Mouse (Mus musculus) midbrain, embryonic 16.5 days (tissue): Measurements from ENCODE around the gene Nat9. TPM values are rescaled to one million over a fixed set of nuclear protein-coding genes. Genes with fewer than 3 reads are reported as not detected.

Experiments used
- ATAC-seq: fragments of 200-750 bp; cut with Nextera tagmentation; 2 replicates; pipeline ENCODE4 v1.8.0; 2017; ENCODE audit warnings: moderate TSS enrichment
- H3K27ac ChIP-seq: fragments of 300-500 bp; sonication (generic); 2 replicates; pipeline ENCODE4 v1.5.1; 2014; ENCODE audit warnings: mild to moderate bottlenecking, low read length, mixed read lengths
- H3K27me3 ChIP-seq: fragments of 300-500 bp; sonication (generic); 2 replicates; pipeline ENCODE4 v1.6.1; 2014; ENCODE audit warnings: low read depth, low read length, mixed read lengths; ENCODE audit not compliant: control insufficient read depth, insufficient read depth
- H3K36me3 ChIP-seq: fragments of 300-500 bp; sonication (generic); 2 replicates; pipeline ENCODE4 v1.6.1; 2014; ENCODE audit warnings: mild to moderate bottlenecking, low read length, moderate library complexity, mixed read lengths; ENCODE audit not compliant: control insufficient read depth, insufficient read depth
- H3K4me1 ChIP-seq: fragments of 300-500 bp; sonication (generic); 2 replicates; pipeline ENCODE4 v1.6.1; 2014; ENCODE audit warnings: mild to moderate bottlenecking, low read length, mixed read lengths; ENCODE audit not compliant: control insufficient read depth, insufficient read depth
- H3K4me2 ChIP-seq: fragments of 300-500 bp; sonication (generic); 2 replicates; pipeline ENCODE4 v1.6.1; 2014; ENCODE audit warnings: mild to moderate bottlenecking, low read length, mixed read lengths
- H3K4me3 ChIP-seq: fragments of 300-500 bp; sonication (generic); 2 replicates; pipeline ENCODE4 v1.5.1; 2014; ENCODE audit warnings: low read depth, mild to moderate bottlenecking, low read length, moderate library complexity, mixed read lengths
- H3K9ac ChIP-seq: fragments of 300-500 bp; sonication (generic); 2 replicates; pipeline ENCODE4 v1.6.1; 2014; ENCODE audit warnings: low read depth, low read length, mixed read lengths
- H3K9me3 ChIP-seq: fragments of 300-500 bp; sonication (generic); replicated peaks from 2 replicates; pipeline ENCODE4 v1.6.1; 2014; ENCODE audit warnings: mild to moderate bottlenecking, low read length, mixed read lengths; ENCODE audit not compliant: control insufficient read depth, poor library complexity, severe bottlenecking
- WGBS: fragments of 180-500 bp; shearing (Covaris S2); extraction: QIAGEN DNeasy Blood & Tissue Kit; methylation state at CpG from one replicate; pipeline ENCODE4 v1.1.7; 2014; 5-methylcytosine and 5-hydroxymethylcytosine counted together
- polyA plus RNA-seq: library from polyadenylated mRNA; unstranded; fragments of >200 nt; fragmentation: Nextera tagmentation; extraction: Ambion mirVana; gene quantifications from 2 replicates; pipeline ENCODE4 v1.2.1, GENCODE M21; 2015

The Nat9 gene
- polyA plus RNA-seq, 1 experiment from 2014 or later, result 23.9 TPM

- Histone ChIP-seq H3K4me1 (peaks cover 10% of the 10 kb centered on the region; the same call in 1 of the 2 replicates), H3K9ac (no peak overlapping the region), H3K9me3 (no peaks in the 10 kb centered on the region), H3K36me3 (no peaks in the 10 kb centered on the region), H3K27ac (0 out of 2 replicates have a peak overlapping the region, but pooled peaks have one; percentile 24), H3K4me2 (no peak overlapping the region), H3K27me3 (no peaks in the 10 kb centered on the region), H3K4me3 (no peak overlapping the region)
- no peak for ATAC-seq
- WGBS, result 59% methylated on average over 24 of the region's 24 CpGs
Observed at GRCm38 (mm10) chr11:115176399-115177190, 11.1 kb downstream of the Nat9 start.

GRCm38 (mm10) chr11:115173549-115174339 lies 13.9 kb downstream of the Nat9 start:
- WGBS, result 12% methylated on average over 16 of the region's 16 CpGs
- no peak overlapping the region for H3K4me3 ChIP-seq
- H3K36me3 ChIP-seq, result no peaks in the 10 kb centered on the region
- H3K4me2 ChIP-seq, result no peak overlapping the region
- H3K27me3 ChIP-seq, result no peaks in the 10 kb centered on the region
- H3K9ac ChIP-seq, result no peak overlapping the region
- no peak overlapping the region for H3K27ac ChIP-seq
- H3K9me3 ChIP-seq, result no peaks in the 10 kb centered on the region
- ATAC-seq, result no peak
- peaks cover 10% of the 10 kb centered on the region; the same call in 1 of the 2 replicates for H3K4me1 ChIP-seq

- H3K36me3 ChIP-seq, result no peaks in the 10 kb centered on the region
- no peak overlapping the region for H3K4me3 ChIP-seq
- H3K27me3 ChIP-seq, result no peaks in the 10 kb centered on the region
- no peaks in the 10 kb centered on the region for H3K9me3 ChIP-seq
- no peak overlapping the region for H3K9ac ChIP-seq
- WGBS, result 25% methylated on average over 4 of the region's 4 CpGs
- peaks cover 10% of the 10 kb centered on the region; the same call in 1 of the 2 replicates for H3K4me1 ChIP-seq
- no peak overlapping the region for H3K4me2 ChIP-seq
- 0 out of 2 replicates have a peak, but pooled peaks have one; percentile 28 for ATAC-seq
- H3K27ac ChIP-seq, result no peak overlapping the region
Observed at GRCm38 (mm10) chr11:115172825-115173287, 14.8 kb downstream of the Nat9 start.

DNA sequence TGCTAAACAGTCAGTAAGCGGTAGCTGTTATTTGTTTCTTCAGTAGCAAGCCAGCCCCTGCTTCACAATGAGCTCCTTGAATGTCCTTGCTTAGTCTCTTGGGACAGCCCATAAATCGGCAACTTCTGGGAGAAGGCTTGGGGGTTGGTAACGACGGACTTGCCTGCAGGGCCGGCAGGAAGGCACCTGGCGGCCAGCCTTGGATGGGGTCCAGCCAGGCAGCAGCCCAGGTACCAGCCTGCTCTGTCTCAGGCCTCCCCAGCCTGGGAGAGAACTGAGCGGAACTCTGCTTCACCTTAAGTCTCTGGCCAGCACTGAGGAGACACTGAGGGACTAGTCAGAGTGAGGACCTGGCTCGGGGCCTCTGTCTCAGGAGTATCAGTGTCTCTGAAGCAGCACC lies 16.5 kb downstream of the Nat9 start:
- H3K4me1 ChIP-seq, result peaks cover 10% of the 10 kb centered on the region; the same call in 1 of the 2 replicates
- 0 out of 2 replicates have a peak, but pooled peaks cover 3% of the 10 kb centered on the region for H3K27me3 ChIP-seq
- H3K4me2 ChIP-seq, result no peak overlapping the region
- H3K4me3 ChIP-seq, result no peak overlapping the region
- ATAC-seq, result no peak
- H3K27ac ChIP-seq, result no peak overlapping the region
- H3K9ac ChIP-seq, result no peak overlapping the region
- no peaks in the 10 kb centered on the region for H3K9me3 ChIP-seq
- no peaks in the 10 kb centered on the region for H3K36me3 ChIP-seq
- 53% methylated on average over 8 of the region's 8 CpGs for WGBS

- 87% methylated on average over 4 of the region's 4 CpGs for WGBS
- Histone ChIP-seq H3K9me3 (no peaks in the 10 kb centered on the region), H3K27me3 (peaks cover 19% of the 10 kb centered on the region; the same call in 1 of the 2 replicates), H3K4me2 (no peak overlapping the region), H3K4me1 (peaks cover 10% of the 10 kb centered on the region), H3K4me3 (no peak overlapping the region), H3K9ac (no peak overlapping the region), H3K27ac (no peak overlapping the region), H3K36me3 (no peaks in the 10 kb centered on the region)
- no peak for ATAC-seq
Observed at GRCm38 (mm10) chr11:115169430-115169829, 18.2 kb downstream of the Nat9 start.

DNA sequence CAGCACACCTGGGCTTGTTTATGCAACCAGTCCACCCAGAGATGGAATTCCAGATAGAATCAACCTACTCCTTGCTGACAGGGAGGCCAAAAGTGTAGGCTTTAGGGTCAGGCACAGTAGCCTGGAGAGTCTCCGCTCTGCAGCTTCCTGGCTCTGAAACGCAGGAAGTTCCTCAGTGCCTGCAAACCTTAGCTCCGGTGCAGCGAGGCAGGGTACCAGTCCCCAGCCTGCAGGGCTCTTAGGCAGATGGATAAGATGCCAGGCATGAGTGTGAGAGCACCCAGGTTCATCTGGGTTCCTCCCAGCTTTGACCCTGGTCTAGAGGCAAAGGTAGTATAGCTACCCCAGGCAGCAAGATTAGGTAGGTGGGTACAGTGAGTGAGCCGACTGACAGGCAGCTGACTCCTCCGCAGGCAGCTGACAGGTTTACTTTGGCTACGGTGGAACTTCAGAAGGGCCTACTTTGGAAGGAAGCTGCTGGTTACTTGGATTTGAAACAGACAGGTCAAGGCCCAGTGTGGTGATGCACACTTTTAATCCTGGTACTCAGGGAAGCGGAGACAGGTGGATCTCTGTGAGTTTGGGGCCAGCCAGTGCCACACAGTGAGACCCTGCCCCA lies 19.9 kb downstream of the Nat9 start:
- peaks cover 17% of the 10 kb centered on the region for H3K4me1 ChIP-seq
- H3K27ac ChIP-seq, result no peak overlapping the region
- peaks cover 28% of the 10 kb centered on the region for H3K27me3 ChIP-seq
- no peak overlapping the region for H3K4me3 ChIP-seq
- no peak for ATAC-seq
- 82% methylated on average over 8 of the region's 8 CpGs for WGBS
- H3K9me3 ChIP-seq, result no peaks in the 10 kb centered on the region
- no peak overlapping the region for H3K9ac ChIP-seq
- no peaks in the 10 kb centered on the region for H3K36me3 ChIP-seq
- H3K4me2 ChIP-seq, result no peak overlapping the region

DNA sequence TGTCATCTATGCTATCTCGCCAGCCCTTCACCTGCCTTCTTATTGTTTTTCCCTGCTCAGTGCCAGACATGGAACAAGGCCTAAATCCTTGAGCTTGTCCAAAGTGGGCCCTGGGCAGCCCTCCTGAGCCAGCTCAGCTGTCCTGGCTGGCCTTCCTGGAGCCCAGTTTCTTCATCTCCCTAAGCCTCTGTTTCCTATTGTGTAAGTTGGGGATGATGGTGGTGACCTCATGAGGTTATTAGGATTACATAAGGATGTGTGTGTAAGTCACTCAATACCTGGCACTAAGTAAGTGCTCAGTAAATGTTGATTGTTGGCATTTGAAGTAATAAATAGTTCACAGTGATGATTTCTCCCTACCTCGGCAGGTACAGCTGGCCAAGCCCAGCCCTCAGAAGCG lies 20.9 kb downstream of the Nat9 start:
- H3K9me3 ChIP-seq, result no peaks in the 10 kb centered on the region
- WGBS, result 88% methylated on average over 3 of the region's 3 CpGs
- no peak overlapping the region for H3K27ac ChIP-seq
- H3K9ac ChIP-seq, result no peak overlapping the region
- H3K4me2 ChIP-seq, result no peak overlapping the region; the same call in 1 of the 2 replicates
- H3K4me3 ChIP-seq, result no peak overlapping the region
- H3K27me3 ChIP-seq, result peaks cover 38% of the 10 kb centered on the region
- no peak for ATAC-seq
- H3K36me3 ChIP-seq, result no peaks in the 10 kb centered on the region
- H3K4me1 ChIP-seq, result peaks cover 19% of the 10 kb centered on the region

DNA sequence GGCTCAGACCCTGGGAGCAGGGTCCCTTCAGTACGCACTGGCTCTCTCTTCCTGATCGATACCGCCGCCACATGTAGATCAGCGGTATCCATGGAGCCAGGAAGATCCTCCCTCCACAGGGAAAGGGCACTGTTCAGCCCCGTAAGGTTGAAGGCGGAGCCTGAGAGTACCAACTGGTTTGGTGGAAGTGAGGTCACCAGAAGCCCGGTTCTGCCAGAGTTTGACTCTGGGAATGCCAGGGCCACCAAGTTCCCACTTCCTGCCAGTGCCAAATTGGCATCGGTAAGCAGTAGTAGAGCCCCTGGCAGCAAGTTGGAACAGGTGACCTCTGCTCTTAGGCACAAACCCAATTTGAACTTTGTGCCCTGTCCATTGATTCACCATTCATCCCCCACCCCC lies 22.7 kb downstream of the Nat9 start:
- H3K9ac ChIP-seq, result peak overlapping the region; percentile 46
- H3K4me1 ChIP-seq, result peaks cover 19% of the 10 kb centered on the region
- H3K9me3 ChIP-seq, result no peaks in the 10 kb centered on the region
- peaks cover 42% of the 10 kb centered on the region for H3K27me3 ChIP-seq
- H3K4me3 ChIP-seq, result peak overlapping the region; percentile 49
- H3K27ac ChIP-seq, result no peak overlapping the region
- no peak for ATAC-seq
- H3K4me2 ChIP-seq, result peak overlapping the region; percentile 64
- no peaks in the 10 kb centered on the region for H3K36me3 ChIP-seq
- WGBS, result 1% methylated on average over 9 of the region's 9 CpGs
